Mouse (Mus musculus) kidney, embryonic 15.5 days (tissue): ENCODE results near the gene Khsrp. TPM values are rescaled to one million over a fixed set of nuclear protein-coding genes. Genes with fewer than 3 reads are reported as not detected.

Source experiments
- ATAC-seq: fragments of 200-750 bp; cut with Nextera tagmentation; replicated peaks from 2 replicates; pipeline ENCODE4 v1.8.0; 2017; ENCODE audit warnings: moderate TSS enrichment; ENCODE audit not compliant: low FRiP score
- H3K27ac ChIP-seq: fragments of 300-500 bp; sonication (generic); 2 replicates; pipeline ENCODE4 v1.5.1; 2015; ENCODE audit warnings: mild to moderate bottlenecking, inconsistent platforms
- H3K27me3 ChIP-seq: fragments of 300-500 bp; sonication (generic); 2 replicates; pipeline ENCODE4 v1.6.1; 2015; ENCODE audit warnings: inconsistent platforms
- H3K36me3 ChIP-seq: fragments of 300-500 bp; sonication (generic); 2 replicates; pipeline ENCODE4 v1.6.1; 2015; ENCODE audit warnings: inconsistent platforms
- H3K4me1 ChIP-seq: fragments of 300-500 bp; sonication (generic); 2 replicates; pipeline ENCODE4 v1.6.1; 2015; ENCODE audit warnings: inconsistent platforms
- H3K4me2 ChIP-seq: fragments of 300-500 bp; sonication (generic); 2 replicates; pipeline ENCODE4 v1.6.1; 2015; ENCODE audit warnings: moderate library complexity, mild to moderate bottlenecking, inconsistent platforms
- H3K4me3 ChIP-seq: fragments of 300-500 bp; sonication (generic); replicated peaks from 2 replicates; pipeline ENCODE4 v1.5.1; 2015; ENCODE audit warnings: mild to moderate bottlenecking, inconsistent platforms
- H3K9ac ChIP-seq: fragments of 300-500 bp; sonication (generic); 2 replicates; pipeline ENCODE4 v1.6.1; 2015; ENCODE audit warnings: mild to moderate bottlenecking, inconsistent platforms
- H3K9me3 ChIP-seq: fragments of 300-500 bp; sonication (generic); replicated peaks from 2 replicates; pipeline ENCODE4 v1.6.1; 2016; ENCODE audit warnings: inconsistent platforms
- WGBS: fragments of 180-500 bp; shearing (Covaris S2); methylation state at CpG from one replicate; pipeline ENCODE4 v1.1.7; 2015; ENCODE audit warnings: mixed read lengths; 5-methylcytosine and 5-hydroxymethylcytosine counted together
- polyA plus RNA-seq: library from polyadenylated mRNA; unstranded; fragments of >200 nt; fragmentation: Nextera tagmentation; extraction: Ambion mirVana; gene quantifications from 2 replicates; pipeline ENCODE4 v1.2.1, GENCODE M21; 2015

Gene Khsrp
- polyA plus RNA-seq, 1 experiment from 2014 or later: 46.1 TPM

DNA sequence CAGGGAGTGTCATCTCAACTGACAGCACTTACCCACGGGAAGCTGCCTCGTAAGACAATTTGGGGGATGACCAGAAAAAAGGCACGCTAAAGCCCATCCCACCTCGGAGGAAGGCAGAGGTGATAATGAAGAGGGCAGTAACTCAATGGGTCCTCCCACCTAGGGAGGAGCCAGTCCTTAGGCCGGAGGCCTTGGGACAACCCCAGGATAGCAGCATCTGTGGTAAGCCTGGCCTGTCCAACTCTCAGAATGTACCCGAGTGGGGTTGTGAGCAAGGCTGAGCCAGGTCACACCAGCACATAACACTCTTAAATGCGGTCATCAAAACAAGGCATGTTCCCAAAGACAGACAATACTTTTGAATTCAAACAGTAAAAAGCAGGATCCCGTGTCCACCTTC is 1.6 kb downstream of the Khsrp start:
- WGBS: 21% methylated on average over 8 of the region's 8 CpGs

DNA sequence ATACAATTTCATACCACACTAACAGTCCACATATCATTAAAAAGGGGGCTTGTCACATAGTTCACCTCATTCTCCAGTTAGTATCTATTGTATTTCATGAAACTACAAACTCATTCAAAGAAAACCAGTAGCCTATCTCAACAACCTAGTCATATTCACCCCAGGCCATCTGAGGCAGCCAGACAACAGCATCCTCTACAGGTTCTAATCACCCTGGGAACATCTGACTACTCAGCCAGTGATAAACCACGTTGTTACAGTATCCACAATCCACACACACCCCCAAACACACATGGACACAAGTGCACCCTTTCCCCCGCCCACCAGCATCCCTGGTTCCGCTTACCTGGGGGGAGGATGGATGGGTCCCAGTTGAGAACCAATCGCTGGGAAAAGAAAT is 3.9 kb downstream of the Khsrp start:
- H3K9me3 ChIP-seq: no peaks in the 10 kb centered on the region
- WGBS: 92% methylated on average over 4 of the region's 4 CpGs
- ATAC-seq: no peak
- no peak overlapping the region for H3K9ac ChIP-seq
- H3K4me2 ChIP-seq: no peak overlapping the region
- no peaks in the 10 kb centered on the region for H3K27me3 ChIP-seq
- no peak overlapping the region for H3K4me3 ChIP-seq
- peaks cover 26% of the 10 kb centered on the region for H3K4me1 ChIP-seq
- H3K36me3 ChIP-seq: peaks cover 65% of the 10 kb centered on the region
- no peak overlapping the region for H3K27ac ChIP-seq

More for the DNA sequence above, 1.6 kb downstream of the Khsrp start:
- H3K9me3 ChIP-seq: no peaks in the 10 kb centered on the region
- peaks cover 43% of the 10 kb centered on the region for H3K36me3 ChIP-seq
- H3K4me1 ChIP-seq: peaks cover 28% of the 10 kb centered on the region
- H3K4me2 ChIP-seq: peak overlapping the region; percentile 87
- peak overlapping the region; percentile 93; the same call in 1 of the 2 replicates for H3K27ac ChIP-seq
- H3K9ac ChIP-seq: peak overlapping the region; percentile 100
- H3K4me3 ChIP-seq: peak overlapping the region; percentile 97
- ATAC-seq: no peak
- H3K27me3 ChIP-seq: no peaks in the 10 kb centered on the region

GRCm38 (mm10) chr17:57020960-57021359 is 10.4 kb downstream of the Khsrp start:
- no peak overlapping the region for H3K27ac ChIP-seq
- no peaks in the 10 kb centered on the region for H3K9me3 ChIP-seq
- 88% methylated on average over 5 of the region's 5 CpGs for WGBS
- no peak overlapping the region for H3K9ac ChIP-seq
- H3K4me1 ChIP-seq: no peaks in the 10 kb centered on the region
- ATAC-seq: no peak
- H3K4me3 ChIP-seq: no peak overlapping the region
- H3K36me3 ChIP-seq: peaks cover 67% of the 10 kb centered on the region
- H3K4me2 ChIP-seq: no peak overlapping the region
- no peaks in the 10 kb centered on the region for H3K27me3 ChIP-seq

DNA sequence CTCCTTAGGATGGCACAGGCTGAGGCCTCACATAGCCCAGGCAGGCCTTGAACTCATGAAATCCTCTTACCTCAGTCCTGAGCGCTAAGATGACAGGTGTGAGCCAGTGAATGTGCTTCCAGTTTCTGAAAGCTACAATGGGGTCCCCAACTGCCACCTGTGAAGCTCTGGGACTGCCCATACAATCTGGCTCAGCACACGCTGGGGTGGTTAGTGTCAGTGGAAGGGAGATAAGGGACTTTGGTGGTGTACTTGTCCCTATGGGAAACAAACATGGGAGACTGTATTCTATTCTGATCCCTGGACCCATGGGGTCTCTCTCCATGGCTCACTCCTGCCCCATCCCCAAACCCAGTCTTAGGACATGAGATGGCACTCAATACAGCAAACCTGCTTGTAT is 11.6 kb downstream of the Khsrp start:
- Histone ChIP-seq H3K36me3 (peaks cover 54% of the 10 kb centered on the region), H3K9ac (no peak overlapping the region), H3K27ac (no peak overlapping the region), H3K27me3 (no peaks in the 10 kb centered on the region), H3K9me3 (no peaks in the 10 kb centered on the region), H3K4me1 (no peaks in the 10 kb centered on the region), H3K4me2 (no peak overlapping the region), H3K4me3 (no peak overlapping the region)
- ATAC-seq: no peak
- WGBS: 87% methylated on average over 2 of the region's 2 CpGs

- H3K4me3 ChIP-seq: peak overlapping the region; percentile 68
- 0 out of 2 replicates have a peak, but pooled peaks have one; percentile 2 for ATAC-seq
- peak overlapping the region; percentile 65; the same call in 1 of the 2 replicates for H3K9ac ChIP-seq
- no peaks in the 10 kb centered on the region for H3K27me3 ChIP-seq
- peaks cover 24% of the 10 kb centered on the region for H3K4me1 ChIP-seq
- no peaks in the 10 kb centered on the region for H3K9me3 ChIP-seq
- peak overlapping the region; percentile 94 for H3K27ac ChIP-seq
- H3K4me2 ChIP-seq: peak overlapping the region; percentile 92
- 73% methylated on average over 13 of the region's 13 CpGs for WGBS
- H3K36me3 ChIP-seq: peaks cover 17% of the 10 kb centered on the region
These were observed 19.0 kb downstream of the Khsrp start for GRCm38 (mm10) chr17:57012245-57012795.

DNA sequence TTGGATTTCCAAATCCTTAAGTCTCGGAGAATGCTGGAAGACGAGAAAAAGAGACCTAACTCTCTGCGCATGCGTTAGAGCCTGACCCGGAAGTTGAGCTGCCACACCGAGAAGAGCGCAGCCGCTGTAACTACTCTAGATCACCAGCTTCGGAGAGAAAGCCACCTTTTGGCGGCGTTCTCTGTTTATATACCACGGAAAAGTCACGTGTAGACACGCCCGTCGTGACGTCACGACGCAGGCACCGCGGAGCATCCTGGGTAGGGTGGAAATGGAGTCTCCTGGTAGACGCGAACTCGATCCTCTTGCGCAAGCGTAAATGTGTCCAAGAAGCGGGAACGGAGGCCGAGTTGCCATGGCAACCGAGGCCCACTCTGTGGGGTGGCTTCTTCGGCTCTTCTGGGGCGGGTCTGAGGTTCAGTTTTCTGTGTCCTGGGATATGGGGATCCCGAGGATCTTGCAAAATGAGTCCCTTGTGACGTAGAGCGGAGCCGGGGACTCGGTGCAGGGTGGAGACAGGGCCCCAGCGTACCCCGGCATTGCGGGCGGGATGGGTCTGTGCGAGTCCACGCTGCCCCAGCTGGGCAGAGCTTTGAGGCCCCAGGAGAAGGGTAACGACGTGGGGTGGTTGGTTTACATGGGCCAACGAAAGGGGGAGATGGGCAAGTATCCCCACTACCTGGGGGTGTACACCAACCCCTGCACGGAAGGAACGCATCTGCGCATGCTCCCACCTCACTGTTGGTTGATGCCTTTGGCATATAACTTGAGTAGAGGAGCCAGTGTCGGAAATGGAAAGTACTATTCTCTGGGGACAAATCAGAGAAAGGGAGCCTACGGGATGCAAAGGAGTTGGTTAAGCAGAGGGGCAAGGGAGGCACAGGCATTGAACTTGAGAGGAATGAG is 19.8 kb downstream of the Khsrp start, which contains the start of the genes Gtf2f1 and Gm17949:
Gene Gtf2f1 (minus strand): TSS at position 53 of the 906 bp plus-strand sequence.
Gene Gm17949 (plus strand): TSS at position 234 of the 906 bp plus-strand sequence.
- Histone ChIP-seq H3K36me3 (peaks cover 25% of the 10 kb centered on the region), H3K4me1 (peaks cover 24% of the 10 kb centered on the region), H3K9me3 (no peaks in the 10 kb centered on the region), H3K4me3 (peak within 1 kb of the TSS; percentile 68), H3K27ac (peak within 1 kb of the TSS; percentile 94), H3K9ac (peak within 1 kb of the TSS; percentile 65), H3K27me3 (no peaks in the 10 kb centered on the region), H3K4me2 (peak within 1 kb of the TSS; percentile 92)
- ATAC-seq: peak; percentile 92
- under 1% methylated on average over 51 of the region's 51 CpGs for WGBS

DNA sequence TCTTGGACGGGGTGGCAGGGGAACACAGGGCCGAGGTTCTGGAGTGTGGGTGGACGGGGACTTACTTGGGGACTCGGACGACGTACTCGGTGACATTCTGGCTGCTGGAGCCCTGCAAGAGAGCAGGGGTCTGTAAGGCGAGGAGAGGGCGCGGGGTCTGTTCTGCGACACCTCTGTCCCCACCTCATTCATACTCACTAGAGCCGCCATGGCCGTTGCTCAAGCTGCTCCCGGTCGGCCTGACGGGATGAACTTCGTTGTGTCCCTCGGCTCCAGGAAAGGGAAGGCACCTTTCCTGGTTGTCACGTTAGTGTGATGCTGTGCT is 20.4 kb downstream of the Khsrp start:
- Histone ChIP-seq H3K27me3 (no peaks in the 10 kb centered on the region), H3K4me3 (peak overlapping the region; percentile 68), H3K36me3 (peaks cover 32% of the 10 kb centered on the region), H3K4me2 (peak overlapping the region; percentile 92), H3K9me3 (no peaks in the 10 kb centered on the region), H3K4me1 (peaks cover 24% of the 10 kb centered on the region), H3K9ac (peak overlapping the region; percentile 65), H3K27ac (peak overlapping the region; percentile 94)
- peak; percentile 41 for ATAC-seq
- 0% methylated on average over 19 of the region's 19 CpGs for WGBS

DNA sequence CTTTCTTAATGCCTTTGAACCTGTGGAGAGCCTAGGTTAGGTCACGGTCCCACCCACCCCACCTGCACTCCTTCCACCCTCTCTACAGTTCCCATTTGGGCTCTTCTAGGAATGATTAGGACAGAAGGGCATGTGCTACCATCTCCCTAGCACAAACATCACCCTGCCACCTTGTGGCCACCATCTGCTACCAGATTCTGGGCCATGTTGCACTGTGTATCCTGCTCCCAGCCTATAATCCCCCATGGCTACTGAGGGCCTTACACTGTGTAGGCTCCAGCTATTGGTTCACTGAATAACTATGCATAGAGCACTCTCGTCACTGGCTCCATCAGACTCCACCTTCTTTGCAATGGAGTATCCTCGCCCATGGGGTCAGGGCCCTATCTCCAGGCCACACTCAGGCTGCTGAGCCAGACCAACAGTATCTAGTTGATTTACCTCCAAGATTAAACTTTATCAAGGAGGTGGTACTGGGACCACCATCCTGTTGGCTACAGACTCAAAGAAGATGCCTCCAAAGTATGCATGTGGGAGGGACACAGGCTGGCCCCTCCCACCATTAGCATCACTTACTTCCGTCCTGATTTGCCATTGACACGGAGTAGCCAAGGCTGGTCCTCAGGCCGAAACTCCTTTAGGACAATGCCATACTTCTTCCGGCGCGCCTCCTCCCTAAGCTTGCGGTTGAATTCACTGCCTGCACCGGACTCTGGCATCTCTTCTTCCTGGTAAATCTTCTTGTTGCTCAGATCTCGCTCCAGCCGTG is 24.0 kb downstream of the Khsrp start:
- Histone ChIP-seq H3K27me3 (no peaks in the 10 kb centered on the region), H3K9ac (no peak overlapping the region), H3K36me3 (peaks cover 67% of the 10 kb centered on the region)

DNA sequence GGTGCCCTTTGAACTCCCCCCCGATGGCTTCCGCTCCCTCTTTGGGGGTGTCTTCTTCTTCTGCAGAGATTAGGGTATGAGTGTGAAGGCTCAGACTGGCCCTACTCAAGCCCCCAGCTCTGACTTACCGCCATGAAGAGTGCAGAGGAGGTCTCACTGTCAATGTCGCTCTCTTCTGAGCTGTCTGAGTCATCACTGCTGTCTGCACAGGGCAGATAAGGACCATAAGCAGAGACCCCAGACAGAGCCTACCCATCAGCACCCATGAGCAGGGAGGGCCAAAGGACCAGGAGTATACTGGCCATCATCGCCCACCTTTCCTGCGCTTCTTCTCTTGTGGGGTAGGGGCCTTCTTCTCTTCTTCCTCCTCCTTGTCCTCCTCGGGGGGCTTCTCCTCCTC is 27.3 kb downstream of the Khsrp start:
- no peak for ATAC-seq

More for the DNA sequence above, 24.0 kb downstream of the Khsrp start:
- H3K9me3 ChIP-seq: no peaks in the 10 kb centered on the region
- H3K4me3 ChIP-seq: no peak overlapping the region
- no peak overlapping the region for H3K27ac ChIP-seq
- H3K4me2 ChIP-seq: no peak overlapping the region
- ATAC-seq: no peak
- peaks cover 21% of the 10 kb centered on the region for H3K4me1 ChIP-seq
- 94% methylated on average over 13 of the region's 13 CpGs for WGBS

DNA sequence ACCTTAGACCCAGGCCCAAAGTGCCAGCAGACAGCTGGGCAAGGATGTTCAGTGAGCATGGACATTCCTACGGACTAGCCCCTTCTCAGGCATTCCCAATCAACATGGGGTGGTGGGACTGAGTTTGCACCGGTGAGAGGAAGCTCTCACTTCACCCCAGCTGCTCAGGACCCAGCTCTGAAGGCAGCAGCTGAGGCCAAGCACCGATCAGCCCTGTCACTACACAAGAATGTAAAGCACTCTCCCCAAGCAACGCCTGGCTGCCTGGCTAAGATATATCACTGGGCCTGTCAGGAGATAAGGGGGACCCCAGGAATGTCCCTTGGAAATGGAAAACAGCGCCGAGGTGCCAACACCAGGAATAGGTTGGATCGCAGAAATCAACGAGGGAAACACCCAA is 30.1 kb downstream of the Khsrp start:
- ATAC-seq: no peak
- 66% methylated on average over 8 of the region's 8 CpGs for WGBS
- no peak overlapping the region for H3K27ac ChIP-seq

More for the DNA sequence above, 27.3 kb downstream of the Khsrp start:
- no peaks in the 10 kb centered on the region for H3K27me3 ChIP-seq
- no peak overlapping the region for H3K4me3 ChIP-seq
- H3K9ac ChIP-seq: no peak overlapping the region
- no peak overlapping the region for H3K27ac ChIP-seq
- WGBS: 92% methylated on average over 7 of the region's 7 CpGs
- H3K36me3 ChIP-seq: peaks cover 87% of the 10 kb centered on the region
- no peak overlapping the region for H3K4me2 ChIP-seq
- no peaks in the 10 kb centered on the region for H3K4me1 ChIP-seq
- no peaks in the 10 kb centered on the region for H3K9me3 ChIP-seq

DNA sequence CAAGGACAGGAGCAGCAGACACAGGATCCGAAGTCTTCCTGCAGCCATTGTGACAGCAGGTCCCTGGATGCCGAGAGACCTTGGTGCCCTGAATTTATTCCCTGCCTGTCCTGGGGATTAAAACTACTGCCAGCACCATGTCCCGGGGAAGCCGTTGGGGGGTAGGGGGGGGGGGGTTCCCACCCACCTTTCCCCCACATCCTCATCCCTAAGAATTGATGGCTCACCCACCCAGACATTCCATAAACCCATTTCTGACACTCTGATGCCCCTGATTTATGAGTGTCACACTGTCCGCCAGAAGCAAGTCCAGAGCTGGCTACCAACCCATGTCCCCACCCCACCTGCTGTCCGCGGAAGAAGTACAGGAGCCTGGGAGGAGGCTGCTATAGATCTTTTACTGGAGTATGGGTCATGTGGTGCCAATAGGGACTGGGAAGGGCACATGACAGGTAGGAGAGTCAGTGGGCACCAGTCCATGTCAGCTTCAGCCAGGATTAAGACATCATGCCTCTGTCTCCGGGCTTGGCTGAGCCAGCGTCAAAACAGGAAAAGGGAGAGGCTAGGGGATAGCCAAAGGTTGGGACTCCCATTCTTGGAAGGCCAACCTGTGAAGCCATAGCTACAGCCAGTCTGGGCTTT is 31.2 kb downstream of the Khsrp start, which contains the start of gene Pspn:
Gene Pspn (minus strand): TSS at position 51 of the 642 bp plus-strand sequence.
- Histone ChIP-seq H3K27ac (no peak within 1 kb of the TSS), H3K36me3 (peaks cover 69% of the 10 kb centered on the region), H3K4me3 (no peak within 1 kb of the TSS), H3K9ac (no peak within 1 kb of the TSS), H3K4me1 (peaks cover 10% of the 10 kb centered on the region), H3K27me3 (no peaks in the 10 kb centered on the region), H3K4me2 (no peak within 1 kb of the TSS), H3K9me3 (no peaks in the 10 kb centered on the region)
- ATAC-seq: no peak
- 82% methylated on average over 9 of the region's 9 CpGs for WGBS

More for the DNA sequence above, 30.1 kb downstream of the Khsrp start:
- H3K27me3 ChIP-seq: no peaks in the 10 kb centered on the region
- H3K9me3 ChIP-seq: no peaks in the 10 kb centered on the region
- peaks cover 10% of the 10 kb centered on the region for H3K4me1 ChIP-seq
- H3K9ac ChIP-seq: no peak overlapping the region
- no peak overlapping the region for H3K4me2 ChIP-seq
- no peak overlapping the region for H3K4me3 ChIP-seq
- peaks cover 69% of the 10 kb centered on the region for H3K36me3 ChIP-seq
